Mouse (Mus musculus): ENCODE results near the gene Sphk1.

DNA sequence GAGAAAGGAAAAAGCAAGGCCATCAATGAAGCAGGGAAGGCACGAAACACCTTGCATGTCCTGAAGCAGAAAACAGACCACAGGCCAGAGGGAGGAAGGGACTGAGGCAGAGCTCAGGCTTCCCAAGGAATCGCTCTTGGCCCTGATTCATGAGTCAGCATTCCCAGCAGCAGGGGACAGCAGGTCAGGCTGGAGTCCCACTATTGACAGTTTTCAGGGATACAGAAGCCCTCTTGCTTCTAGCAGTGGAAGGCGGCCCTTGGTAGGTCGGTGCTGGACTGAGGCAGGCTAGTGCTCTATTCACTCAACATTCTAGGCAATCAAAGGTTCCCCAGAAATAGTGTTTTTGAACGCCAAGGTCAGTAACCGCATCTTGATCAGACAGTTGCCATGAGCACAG, 43.8 kb downstream of the Sphk1 start:
- TF ChIP-seq CTCF (IDR thresholded peaks at IDR 0.05; ENCODE audit: control insufficient read depth, insufficient read depth, insufficient replicate concordance, low read depth, low read length), result no peak
- no peak for TF ChIP-seq POLR2A (IDR thresholded peaks at IDR 0.05; ENCODE audit: control insufficient read depth, low read depth, low read length)

Measured in testis, adult 2 months (tissue).